Mouse (Mus musculus): ENCODE results near the gene Fbxo11. TPM values are rescaled to one million over a fixed set of nuclear protein-coding genes. Genes with fewer than 3 reads are reported as not detected.

The Fbxo11 gene
- polyA plus RNA-seq, 2 experiments = 4.8 to 7.1 TPM

DNA sequence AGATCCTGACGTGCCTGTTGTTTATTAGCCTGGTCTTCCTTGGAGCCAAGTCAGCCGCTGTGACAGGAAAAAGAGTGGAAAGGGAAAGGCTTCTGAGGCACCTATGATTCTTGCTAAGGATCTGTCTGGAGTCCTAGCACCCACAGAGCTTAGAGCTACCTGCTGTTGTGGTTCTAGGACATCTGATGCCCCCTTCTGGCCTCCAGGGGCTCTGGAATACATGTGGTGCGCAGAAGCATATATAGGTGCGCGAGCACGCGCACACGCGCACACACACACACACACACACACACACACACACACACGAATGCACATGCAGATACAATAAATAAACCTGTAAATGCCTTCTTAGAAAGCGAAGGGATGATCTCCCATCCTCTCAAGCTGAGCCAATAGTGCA is 20.9 kb upstream of the Fbxo11 start:
- 82% methylated on average over 11 of the region's 11 CpGs for WGBS (ENCODE audit: insufficient replicate concordance)
- no peaks in the 10 kb centered on the region for H3K4me1 ChIP-seq (replicated peaks; ENCODE audit: control insufficient read depth in 2 of 2, insufficient read depth in 2 of 2, low read length in 1 of 2)
- H3K27ac ChIP-seq = no peak overlapping the region
- H3K9me3 ChIP-seq (ENCODE audit: control insufficient read depth, low read length) = no peaks in the 10 kb centered on the region
- no peaks in the 10 kb centered on the region for H3K36me3 ChIP-seq (replicated peaks; ENCODE audit: control insufficient read depth, insufficient read depth, low read depth)
- TF ChIP-seq CTCF (IDR thresholded peaks at IDR 0.05; ENCODE audit: low read depth) = peak; percentile 30; the same call in 1 of the 2 replicates
- TF ChIP-seq EP300 (IDR thresholded peaks at IDR 0.05; ENCODE audit: low read depth) = no peak
- no peak overlapping the region for H3K4me2 ChIP-seq (ENCODE audit: low read depth)
- H3K4me3 ChIP-seq (ENCODE audit: insufficient read depth in 1 of 2, low read depth in 2 of 2, low read length in 2 of 2) = no peak overlapping the region
- H3K9ac ChIP-seq (replicated peaks) = no peak overlapping the region
- ATAC-seq (ENCODE audit: insufficient read depth) (no peak), DNase-seq (ENCODE audit: low read depth in 3 of 3, low spot score in 3 of 3) (no peak)
- no peaks in the 10 kb centered on the region for H3K27me3 ChIP-seq (ENCODE audit: control insufficient read depth, insufficient read depth, low read length)

DNA sequence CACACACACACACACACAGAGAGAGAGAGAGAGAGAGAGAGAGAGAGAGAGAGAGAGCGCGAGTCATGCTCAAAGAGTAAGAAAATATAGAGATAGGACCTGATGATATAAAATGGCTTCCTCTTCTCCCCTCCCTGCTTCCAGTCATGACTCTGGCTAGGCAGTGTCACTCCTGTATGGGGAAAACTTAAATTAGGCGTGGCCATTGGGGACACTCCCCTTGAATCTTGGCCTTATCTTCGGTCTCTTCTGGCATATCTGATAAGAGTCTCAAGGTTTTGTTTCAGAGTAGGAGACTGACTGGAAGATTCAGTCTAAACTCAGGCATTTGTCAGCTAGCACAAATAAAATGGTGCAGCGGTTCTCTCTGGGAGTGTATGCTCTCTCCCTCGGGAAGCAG is 16.4 kb upstream of the Fbxo11 start:
- WGBS (ENCODE audit: insufficient replicate concordance) = 67% methylated on average over 6 of the region's 6 CpGs
- DNase-seq (ENCODE audit: low read depth in 3 of 3, low spot score in 3 of 3) = no peak
- ATAC-seq (ENCODE audit: insufficient read depth) = no peak
- no peak overlapping the region for H3K4me3 ChIP-seq (ENCODE audit: insufficient read depth in 1 of 2, low read depth in 2 of 2, low read length in 2 of 2)
- H3K27me3 ChIP-seq (ENCODE audit: control insufficient read depth, insufficient read depth, low read length) = no peaks in the 10 kb centered on the region
- H3K9me3 ChIP-seq (ENCODE audit: control insufficient read depth, low read length) = no peaks in the 10 kb centered on the region
- no peaks in the 10 kb centered on the region for H3K4me1 ChIP-seq (replicated peaks; ENCODE audit: control insufficient read depth in 2 of 2, insufficient read depth in 2 of 2, low read length in 1 of 2)
- TF ChIP-seq EP300 (IDR thresholded peaks at IDR 0.05; ENCODE audit: low read depth) = no peak
- no peak for TF ChIP-seq CTCF (IDR thresholded peaks at IDR 0.05; ENCODE audit: low read depth)
- no peaks in the 10 kb centered on the region for H3K36me3 ChIP-seq (replicated peaks; ENCODE audit: control insufficient read depth, insufficient read depth, low read depth)
- no peak overlapping the region for H3K4me2 ChIP-seq (ENCODE audit: low read depth)
- no peak overlapping the region for H3K9ac ChIP-seq (replicated peaks)
- H3K27ac ChIP-seq = no peak overlapping the region

DNA sequence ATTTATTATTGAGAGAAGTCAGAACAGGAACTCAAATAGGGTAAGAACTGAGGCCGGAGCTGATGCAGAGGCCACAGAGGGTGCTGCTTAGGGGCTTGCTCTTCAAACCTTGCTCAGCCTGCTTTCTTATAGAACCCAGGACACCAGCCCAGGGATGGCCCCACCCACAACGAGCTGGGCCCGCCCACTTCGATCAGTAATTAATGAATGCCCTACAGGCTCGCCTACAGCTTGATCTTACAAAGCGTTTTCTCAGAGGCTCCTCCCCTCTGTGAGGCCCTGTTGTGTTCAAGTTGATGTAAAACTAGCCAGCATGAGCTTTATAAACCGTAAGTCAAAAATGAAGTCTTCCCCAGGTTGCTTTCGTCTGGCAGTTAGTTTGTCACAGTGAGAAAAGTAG is 14.7 kb upstream of the Fbxo11 start:
- WGBS (ENCODE audit: insufficient replicate concordance) = 71% methylated on average over 8 of the region's 8 CpGs
- DNase-seq (ENCODE audit: low read depth in 3 of 3, low spot score in 3 of 3) (no peak), ATAC-seq (ENCODE audit: insufficient read depth) (no peak)
- Histone ChIP-seq H3K9ac (replicated peaks) (no peak overlapping the region), H3K36me3 (replicated peaks; ENCODE audit: control insufficient read depth, insufficient read depth, low read depth) (no peaks in the 10 kb centered on the region), H3K27ac (no peak overlapping the region), H3K4me2 (ENCODE audit: low read depth) (no peak overlapping the region), H3K27me3 (ENCODE audit: control insufficient read depth, insufficient read depth, low read length) (no peaks in the 10 kb centered on the region), H3K4me3 (ENCODE audit: insufficient read depth in 1 of 2, low read depth in 2 of 2, low read length in 2 of 2) (no peak overlapping the region), H3K9me3 (ENCODE audit: control insufficient read depth, low read length) (no peaks in the 10 kb centered on the region), H3K4me1 (replicated peaks; ENCODE audit: control insufficient read depth in 2 of 2, insufficient read depth in 2 of 2, low read length in 1 of 2) (no peaks in the 10 kb centered on the region)
- TF ChIP-seq CTCF (IDR thresholded peaks at IDR 0.05; ENCODE audit: low read depth) (no peak), EP300 (IDR thresholded peaks at IDR 0.05; ENCODE audit: low read depth) (no peak)

DNA sequence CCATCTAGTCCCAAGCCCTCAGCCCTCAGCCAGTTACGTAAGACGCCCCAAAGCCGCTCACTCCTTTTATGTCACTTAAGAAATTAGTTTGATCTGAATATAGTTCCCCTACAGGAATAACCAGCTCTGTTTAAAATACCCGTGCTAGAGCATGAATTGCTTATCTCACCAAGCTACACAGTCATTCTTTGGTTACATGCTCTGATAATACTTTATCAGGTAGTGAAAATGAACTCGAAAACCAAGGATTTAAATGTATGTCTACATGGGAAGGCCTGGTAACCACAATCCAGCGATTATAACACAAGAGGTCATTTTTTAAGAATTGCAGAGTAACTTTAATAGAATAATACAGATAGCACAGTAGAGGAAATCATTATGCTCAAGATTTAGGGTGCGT is 7.0 kb upstream of the Fbxo11 start:
- WGBS (ENCODE audit: insufficient replicate concordance) = 31% methylated on average over 7 of the region's 7 CpGs
- Histone ChIP-seq H3K27ac (no peak overlapping the region), H3K9ac (replicated peaks) (no peak overlapping the region), H3K4me3 (ENCODE audit: insufficient read depth in 1 of 2, low read depth in 2 of 2, low read length in 2 of 2) (no peak overlapping the region), H3K4me2 (ENCODE audit: low read depth) (no peak overlapping the region), H3K9me3 (ENCODE audit: control insufficient read depth, low read length) (no peaks in the 10 kb centered on the region), H3K36me3 (replicated peaks; ENCODE audit: control insufficient read depth, insufficient read depth, low read depth) (no peaks in the 10 kb centered on the region), H3K27me3 (ENCODE audit: control insufficient read depth, insufficient read depth, low read length) (no peaks in the 10 kb centered on the region), H3K4me1 (replicated peaks; ENCODE audit: control insufficient read depth in 2 of 2, insufficient read depth in 2 of 2, low read length in 1 of 2) (peaks cover 0 to 2% of the 10 kb centered on the region in 2 experiments; a peak in 2 of 4 replicates)
- ATAC-seq (ENCODE audit: insufficient read depth) (peak; percentile 22; the same call in 1 of the 2 replicates), DNase-seq (ENCODE audit: low read depth in 3 of 3, low spot score in 3 of 3) (no peak)
- TF ChIP-seq CTCF (IDR thresholded peaks at IDR 0.05; ENCODE audit: low read depth) = no peak
- peak; percentile 25; the same call in 1 of the 2 replicates for TF ChIP-seq EP300 (IDR thresholded peaks at IDR 0.05; ENCODE audit: low read depth)

DNA sequence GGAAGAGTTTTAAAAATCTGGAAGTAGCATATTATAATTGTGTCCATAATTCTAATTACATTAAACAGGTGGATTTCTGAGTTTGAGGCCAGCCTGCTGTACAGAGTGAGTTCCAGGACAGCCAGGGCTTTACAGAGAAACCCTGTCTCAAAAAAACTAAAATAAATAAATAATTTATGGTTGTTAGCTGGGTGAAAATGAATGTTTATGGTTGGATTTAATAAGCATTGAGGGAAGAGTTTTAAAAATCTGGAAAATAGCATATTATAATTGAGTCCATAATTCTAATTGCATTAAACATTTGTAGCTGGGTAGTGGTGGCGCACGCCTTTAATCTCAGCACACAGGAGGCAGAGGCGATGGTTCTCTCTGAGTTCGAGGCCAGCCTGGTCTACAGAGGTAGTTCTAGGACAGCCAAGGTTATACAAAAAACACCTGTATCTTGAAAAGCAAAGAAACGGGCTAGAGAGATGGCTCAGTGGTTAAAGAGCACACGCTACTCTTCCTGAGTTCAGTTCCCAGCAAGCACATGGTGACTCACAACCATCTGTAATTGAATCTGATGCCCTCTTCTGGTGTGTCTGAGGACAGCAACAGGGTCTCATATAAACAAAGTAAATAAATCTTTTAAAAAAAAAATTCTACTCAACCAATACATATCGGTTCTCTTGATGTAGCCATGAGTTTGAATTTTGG is 3.1 kb upstream of the Fbxo11 start:
- no peak for DNase-seq (ENCODE audit: low read depth in 3 of 3, low spot score in 3 of 3)
- no peak overlapping the region for H3K4me3 ChIP-seq (ENCODE audit: insufficient read depth in 1 of 2, low read depth in 2 of 2, low read length in 2 of 2)
- H3K27me3 ChIP-seq (ENCODE audit: control insufficient read depth, insufficient read depth, low read length) = no peaks in the 10 kb centered on the region
- no peak for ATAC-seq (ENCODE audit: insufficient read depth)
- no peak overlapping the region for H3K9ac ChIP-seq (replicated peaks)
- H3K36me3 ChIP-seq (replicated peaks; ENCODE audit: control insufficient read depth, insufficient read depth, low read depth) = no peaks in the 10 kb centered on the region
- 78% methylated on average over 7 of the region's 7 CpGs for WGBS (ENCODE audit: insufficient replicate concordance)
- peaks cover 4 to 5% of the 10 kb centered on the region in 2 experiments for H3K4me1 ChIP-seq (replicated peaks; ENCODE audit: control insufficient read depth in 2 of 2, insufficient read depth in 2 of 2, low read length in 1 of 2)
- no peak overlapping the region for H3K27ac ChIP-seq
- H3K9me3 ChIP-seq (ENCODE audit: control insufficient read depth, low read length) = no peaks in the 10 kb centered on the region
- no peak overlapping the region for H3K4me2 ChIP-seq (ENCODE audit: low read depth)
- TF ChIP-seq EP300 (IDR thresholded peaks at IDR 0.05; ENCODE audit: low read depth) = no peak
- no peak for TF ChIP-seq CTCF (IDR thresholded peaks at IDR 0.05; ENCODE audit: low read depth)
